Mouse (Mus musculus) embryo, embryonic 10 days (tissue): Measurements from ENCODE around the gene Deup1.

ENCODE experiments used
- DNase-seq: peaks from one replicate; pipeline ENCODE4 v3.0.0-alpha.2; 2015; ENCODE audit warnings: low spot score

Deup1 gene

GRCm38 (mm10) chr9:15627785-15628287 is at the start of gene Deup1:
Gene Deup1, minus strand, starts transcription at chr9:15627933.
- peak; percentile 80 for DNase-seq

GRCm38 (mm10) chr9:15672251-15672650 is 44.5 kb upstream of the Deup1 start:
- no peak for DNase-seq

GRCm38 (mm10) chr9:15670002-15670527 is 42.3 kb upstream of the Deup1 start:
- DNase-seq = peak; percentile 64

GRCm38 (mm10) chr9:15669452-15669851 is 41.7 kb upstream of the Deup1 start:
- DNase-seq = no peak

GRCm38 (mm10) chr9:15664606-15665005 is 36.9 kb upstream of the Deup1 start:
- DNase-seq = no peak

- DNase-seq = no peak
These were observed 31.3 kb upstream of the Deup1 start for GRCm38 (mm10) chr9:15659069-15659468.

- DNase-seq = peak; percentile 17
These were observed 30.6 kb upstream of the Deup1 start for GRCm38 (mm10) chr9:15658236-15658785.

- no peak for DNase-seq
These were observed 25.3 kb upstream of the Deup1 start for GRCm38 (mm10) chr9:15653036-15653435.

GRCm38 (mm10) chr9:15649977-15650376 is 22.2 kb upstream of the Deup1 start:
- no peak for DNase-seq

- no peak for DNase-seq
These were observed 349 bp downstream of the Deup1 start for GRCm38 (mm10) chr9:15627384-15627783.

GRCm38 (mm10) chr9:15624739-15625138 is 3.0 kb downstream of the Deup1 start:
- DNase-seq = no peak

GRCm38 (mm10) chr9:15619767-15620166 is 8.0 kb downstream of the Deup1 start:
- DNase-seq = no peak

- DNase-seq = no peak
These were observed 8.6 kb downstream of the Deup1 start for GRCm38 (mm10) chr9:15619020-15619590.

- no peak for DNase-seq
These were observed 10.7 kb downstream of the Deup1 start for GRCm38 (mm10) chr9:15617061-15617460.

GRCm38 (mm10) chr9:15616471-15616870 is 11.3 kb downstream of the Deup1 start:
- DNase-seq = no peak

GRCm38 (mm10) chr9:15609280-15609930 is 18.3 kb downstream of the Deup1 start:
- DNase-seq = no peak

- DNase-seq = no peak
These were observed 20.1 kb downstream of the Deup1 start for GRCm38 (mm10) chr9:15607601-15608000.

GRCm38 (mm10) chr9:15603156-15603555 is 24.6 kb downstream of the Deup1 start:
- DNase-seq = no peak

- DNase-seq = no peak
These were observed 26.7 kb downstream of the Deup1 start for GRCm38 (mm10) chr9:15600859-15601540.

- DNase-seq = no peak
These were observed 27.4 kb downstream of the Deup1 start for GRCm38 (mm10) chr9:15600156-15600858.

- no peak for DNase-seq
These were observed 31.1 kb downstream of the Deup1 start for GRCm38 (mm10) chr9:15596598-15596997.

GRCm38 (mm10) chr9:15594148-15594547 is 33.6 kb downstream of the Deup1 start:
- no peak for DNase-seq
